Mouse (Mus musculus): ENCODE measurements around the gene Trp53. TPM values are rescaled to one million over a fixed set of nuclear protein-coding genes. Genes with fewer than 3 reads are reported as not detected.

Trp53 gene
- 44.5 and 49.2 TPM in 2 replicates for polyA plus RNA-seq (2012; rRNA removed; ENCODE audit: low replicate concordance)

DNA sequence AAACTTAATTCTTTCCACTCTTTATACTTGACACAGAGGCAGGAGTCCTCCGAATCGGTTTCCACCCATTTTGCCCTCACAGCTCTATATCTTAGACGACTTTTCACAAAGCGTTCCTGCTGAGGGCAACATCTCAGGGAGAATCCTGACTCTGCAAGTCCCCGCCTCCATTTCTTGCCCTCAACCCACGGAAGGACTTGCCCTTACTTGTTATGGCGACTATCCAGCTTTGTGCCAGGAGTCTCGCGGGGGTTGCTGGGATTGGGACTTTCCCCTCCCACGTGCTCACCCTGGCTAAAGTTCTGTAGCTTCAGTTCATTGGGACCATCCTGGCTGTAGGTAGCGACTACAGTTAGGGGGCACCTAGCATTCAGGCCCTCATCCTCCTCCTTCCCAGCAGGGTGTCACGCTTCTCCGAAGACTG lies at the start of gene Trp53, which contains the start of gene Wrap53:
Gene Trp53, plus strand, starts transcription at position 269 of the 424 bp plus-strand sequence.
Gene Wrap53, minus strand, starts transcription at position 165 of the 424 bp plus-strand sequence.

DNA sequence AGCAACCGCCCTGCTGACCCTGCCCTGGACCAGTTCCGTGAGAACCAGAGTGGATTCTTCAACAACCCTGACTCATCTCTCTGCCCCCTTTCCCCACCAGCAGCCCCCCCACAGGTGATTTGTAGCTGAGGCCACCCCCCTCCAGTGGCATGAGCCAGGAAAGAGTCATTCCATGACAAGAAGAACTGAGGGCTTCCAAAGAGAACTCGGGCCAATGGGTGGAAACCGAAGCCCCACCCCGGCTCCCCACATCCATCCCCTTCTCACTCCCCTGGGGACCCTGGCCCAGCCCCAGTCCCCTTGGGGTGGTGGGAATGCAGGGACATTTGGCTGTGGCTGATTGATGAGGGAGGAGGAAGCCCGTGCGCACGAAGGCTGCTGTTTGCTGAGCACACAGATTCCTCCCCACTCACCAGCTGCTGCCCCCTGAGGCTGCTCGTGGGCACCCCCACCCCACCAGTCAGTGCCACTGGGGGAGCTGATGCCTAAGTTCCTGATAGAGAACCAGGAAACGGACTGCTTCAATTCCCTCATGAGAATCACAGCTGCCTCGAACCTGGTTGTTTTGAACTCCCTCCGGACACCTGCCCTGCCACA lies 31.0 kb upstream of the Trp53 start, which contains the start of gene Dnah2:
Gene Dnah2, minus strand, starts transcription at position 51 of the 597 bp plus-strand sequence.

DNA sequence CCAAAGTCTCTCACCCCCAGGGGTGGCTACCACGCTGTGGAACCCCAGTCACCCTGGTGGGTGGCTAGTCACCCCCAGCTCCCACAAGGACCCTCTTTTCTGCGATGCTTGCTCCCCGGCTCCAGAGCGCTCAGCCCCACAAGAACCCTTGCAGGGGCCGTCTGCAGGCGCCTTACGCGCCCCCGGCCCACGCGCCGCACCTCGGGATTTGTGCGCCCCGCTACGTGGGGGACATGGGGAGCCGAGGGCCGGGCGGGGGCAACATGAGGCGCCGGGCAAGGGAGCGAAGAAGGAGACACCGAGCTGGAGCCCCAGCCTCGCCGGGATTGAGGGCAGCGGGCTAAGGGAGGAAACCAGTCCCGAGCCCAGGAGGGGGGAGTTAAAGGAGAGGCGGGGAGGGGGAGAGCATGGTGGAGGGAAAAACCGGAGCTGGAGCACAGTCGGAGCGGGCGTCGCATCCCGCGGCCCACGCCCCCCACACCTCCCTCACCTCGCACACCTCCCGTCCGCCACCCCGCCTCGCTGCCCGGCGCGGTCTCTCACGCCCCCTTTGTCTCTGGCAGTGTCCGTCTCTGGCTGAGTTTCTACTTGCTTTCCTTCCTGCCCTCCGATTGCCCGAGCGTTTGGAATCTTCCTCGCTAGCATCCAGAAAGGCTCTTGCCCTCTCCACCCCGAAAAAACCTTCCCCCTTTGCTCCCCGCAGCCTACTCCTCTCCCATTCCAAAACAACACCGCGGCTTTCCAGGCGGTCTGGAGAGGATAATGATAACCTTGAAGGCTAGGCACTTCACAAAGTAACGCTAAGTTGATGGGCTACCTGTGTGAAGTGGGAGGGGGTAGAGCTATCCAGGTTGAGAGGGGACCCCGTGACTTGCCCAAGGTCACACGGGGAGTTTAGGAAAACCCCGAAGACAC lies 20.1 kb upstream of the Trp53 start, which contains the start of gene Efnb3:
Gene Efnb3, minus strand, starts transcription at position 355 of the 915 bp plus-strand sequence.

DNA sequence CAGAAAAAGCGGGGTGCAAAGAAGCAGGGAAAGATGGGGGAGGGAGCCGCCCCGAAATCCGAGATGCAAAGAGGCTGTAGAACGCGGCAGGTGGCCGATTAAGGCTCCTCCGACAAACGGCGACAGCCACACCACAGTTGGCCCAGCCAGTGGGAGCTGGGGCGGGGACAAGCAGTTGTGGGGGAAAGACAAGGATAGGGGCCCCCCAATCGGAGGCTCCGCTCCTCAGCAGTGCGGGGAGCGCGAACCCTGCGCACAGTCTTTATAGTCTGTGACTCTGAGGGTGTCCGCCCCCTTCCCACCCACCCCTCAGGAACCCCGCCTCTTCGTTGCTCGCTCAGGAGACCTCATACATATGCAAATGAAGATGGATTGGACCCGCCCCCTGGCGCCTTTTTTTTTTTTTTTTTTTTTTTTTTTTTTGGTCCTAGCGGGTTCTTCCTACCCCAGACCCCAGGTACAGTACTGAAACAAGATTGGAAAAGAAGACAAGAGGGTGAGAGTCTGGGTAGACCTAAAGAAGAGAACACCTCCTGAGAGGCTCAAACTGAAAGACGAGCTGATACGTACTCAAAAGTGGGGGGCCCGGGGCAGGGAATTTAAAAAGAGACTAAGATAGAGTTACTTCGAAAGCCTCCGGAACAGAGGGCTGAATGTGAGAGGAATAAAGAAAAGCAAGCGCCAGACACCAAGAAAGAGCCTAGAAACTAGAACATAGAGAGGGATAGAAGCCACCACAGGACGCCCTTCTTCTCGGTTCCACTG lies 25.7 kb downstream of the Trp53 start, which contains the start of gene Atp1b2:
Gene Atp1b2, minus strand, starts transcription at position 217 of the 765 bp plus-strand sequence.

DNA sequence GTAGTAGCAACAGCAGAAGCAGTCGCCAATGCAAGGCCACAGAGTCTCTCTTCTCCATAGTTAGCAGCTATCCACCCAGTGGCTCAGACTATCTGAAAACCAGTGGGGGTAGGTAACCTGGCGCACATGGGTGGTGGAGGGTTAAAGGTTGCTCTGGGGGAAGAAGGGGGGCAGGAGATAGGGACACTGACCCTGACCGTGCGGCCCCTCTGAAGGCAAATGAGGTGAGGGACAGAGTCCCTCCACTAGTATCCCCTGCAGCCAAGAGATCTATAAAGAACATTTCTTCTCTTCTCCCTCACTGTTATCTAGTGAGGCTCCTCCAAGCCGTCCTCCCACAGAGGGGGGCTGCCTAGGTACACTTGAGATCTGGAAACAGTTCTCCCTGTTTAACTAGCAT lies 37.6 kb downstream of the Trp53 start, which contains the start of gene Shbg:
Gene Shbg, minus strand, starts transcription at position 101 of the 400 bp plus-strand sequence.

DNA sequence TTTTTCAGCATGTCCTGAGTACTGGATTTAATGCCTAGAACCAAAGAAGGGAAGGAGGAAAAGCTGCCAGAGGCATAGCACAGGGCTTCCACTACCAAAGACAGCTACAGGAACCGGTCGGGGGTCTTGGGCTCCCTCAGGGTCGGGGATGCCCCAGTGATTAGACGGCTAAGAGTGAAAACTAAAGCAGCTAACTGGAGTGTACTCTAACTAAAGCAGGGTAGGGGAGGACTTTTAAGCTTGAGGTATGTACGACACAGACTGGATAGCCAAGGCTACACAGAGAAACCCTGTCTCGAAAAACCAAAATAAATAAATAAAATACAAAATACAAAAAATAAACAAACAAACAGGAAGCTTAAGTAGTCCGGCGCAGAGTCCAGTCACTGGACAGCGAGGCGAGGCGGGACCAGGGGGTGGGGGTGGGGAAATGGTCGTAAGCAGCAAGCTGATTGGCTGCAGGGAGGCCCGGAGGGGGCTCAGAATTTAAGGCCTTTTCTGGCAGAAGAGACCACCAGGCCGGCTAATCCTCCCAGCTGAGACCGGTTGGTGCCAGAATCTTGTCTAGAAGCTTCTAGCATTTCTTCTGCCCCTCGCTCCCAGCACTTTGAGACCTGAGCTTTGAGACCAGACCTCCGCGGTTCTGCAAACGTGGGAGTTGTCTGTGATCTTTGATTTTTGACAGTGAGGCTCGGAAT lies 41.6 kb downstream of the Trp53 start, which contains the start of gene Sat2:
Gene Sat2, plus strand, starts transcription at position 454 of the 698 bp plus-strand sequence.

DNA sequence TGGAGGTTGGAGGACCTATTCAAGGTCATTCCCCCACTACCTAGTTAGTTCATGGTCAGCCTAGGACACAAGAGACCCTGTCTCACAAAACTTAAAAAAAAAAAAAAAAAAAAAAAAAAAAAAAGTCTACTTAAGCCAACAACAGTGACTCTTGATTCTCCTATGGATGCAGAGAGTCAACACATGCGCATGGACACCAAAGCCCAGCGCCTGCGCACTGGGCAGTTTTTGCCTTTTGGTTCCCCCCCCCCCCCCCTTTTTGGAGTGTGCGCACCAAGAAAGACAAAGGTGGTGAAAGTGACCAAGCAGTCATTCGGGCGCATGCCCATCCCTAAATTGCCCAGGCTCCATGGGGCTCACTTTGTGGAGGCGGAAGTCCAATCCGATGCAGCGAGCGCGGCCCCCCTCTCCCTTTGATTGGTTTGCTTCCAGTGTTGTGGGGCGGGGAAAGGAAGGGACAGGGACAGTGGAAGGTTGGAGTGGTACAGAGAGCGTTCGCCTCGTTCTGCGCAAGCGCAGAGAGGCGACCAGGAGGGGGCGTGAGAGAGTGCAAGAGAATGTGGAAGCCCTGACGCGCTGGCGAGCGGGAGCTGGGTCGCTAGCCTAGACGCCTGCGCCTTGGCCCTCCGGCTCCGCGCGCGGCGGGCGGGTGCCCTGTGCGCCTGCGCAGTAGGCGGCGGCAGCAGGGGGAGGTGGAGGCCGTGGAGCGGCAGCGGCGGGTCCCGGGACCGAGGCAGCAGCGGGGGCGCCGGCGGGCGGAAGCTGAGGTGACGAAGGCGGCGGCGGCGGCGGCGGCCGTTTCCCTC lies 52.3 kb downstream of the Trp53 start, which contains the start of gene Fxr2:
Gene Fxr2, plus strand, starts transcription at position 707 of the 806 bp plus-strand sequence.

Other genes with a start within 250 kb of the Trp53 start
- gene Rnf227, start 239.9 kb upstream of the Trp53 start, polyA plus RNA-seq (2012; rRNA removed; ENCODE audit: low replicate concordance): 0.07 and 0.33 TPM in 2 replicates
- 136 and 171 TPM in 2 replicates for gene Chd3, start 211.0 kb upstream of the Trp53 start, polyA plus RNA-seq (2012; rRNA removed; ENCODE audit: low replicate concordance)
- gene Naa38, start 184.9 kb upstream of the Trp53 start, polyA plus RNA-seq (2012; rRNA removed; ENCODE audit: low replicate concordance): 130 and 134 TPM in 2 replicates
- gene Cyb5d1, start 184.7 kb upstream of the Trp53 start, polyA plus RNA-seq (2012; rRNA removed; ENCODE audit: low replicate concordance): 2.0 and 2.9 TPM in 2 replicates
- gene Tmem88, start 182.1 kb upstream of the Trp53 start, polyA plus RNA-seq (2012; rRNA removed; ENCODE audit: low replicate concordance): 15.1 and 29.8 TPM in 2 replicates
- gene Kdm6b, start 166.7 kb upstream of the Trp53 start, polyA plus RNA-seq (2012; rRNA removed; ENCODE audit: low replicate concordance): 17.7 and 37.7 TPM in 2 replicates
- gene Dnah2, start 31.2 kb upstream of the Trp53 start, polyA plus RNA-seq (2012; rRNA removed; ENCODE audit: low replicate concordance): 0.49 and 0.59 TPM in 2 replicates
- 1.4 and 1.6 TPM in 2 replicates for gene Efnb3, start 20.2 kb upstream of the Trp53 start, polyA plus RNA-seq (2012; rRNA removed; ENCODE audit: low replicate concordance)
- 20.1 and 31.7 TPM in 2 replicates for gene Wrap53, start 104 bp upstream of the Trp53 start, polyA plus RNA-seq (2012; rRNA removed; ENCODE audit: low replicate concordance)
- gene Atp1b2, start 25.6 kb downstream of the Trp53 start, polyA plus RNA-seq (2012; rRNA removed; ENCODE audit: low replicate concordance): 3.0 and 5.0 TPM in 2 replicates
- not detected in 2 replicates for gene Shbg, start 37.5 kb downstream of the Trp53 start, polyA plus RNA-seq (2012; rRNA removed; ENCODE audit: low replicate concordance)
- 1.4 TPM in 2 replicates for gene Sat2, start 41.7 kb downstream of the Trp53 start, polyA plus RNA-seq (2012; rRNA removed; ENCODE audit: low replicate concordance)
- gene Fxr2, start 52.6 kb downstream of the Trp53 start, polyA plus RNA-seq (2012; rRNA removed; ENCODE audit: low replicate concordance): 37.9 and 40.8 TPM in 2 replicates
- 0.26 TPM in 1 of 2 replicates, not detected in the other for gene Sox15, start 75.0 kb downstream of the Trp53 start, polyA plus RNA-seq (2012; rRNA removed; ENCODE audit: low replicate concordance)
- 184 and 214 TPM in 2 replicates for gene Mpdu1, start 82.3 kb downstream of the Trp53 start, polyA plus RNA-seq (2012; rRNA removed; ENCODE audit: low replicate concordance)
- 20.5 and 25.2 TPM in 2 replicates for gene Cd68, start 85.8 kb downstream of the Trp53 start, polyA plus RNA-seq (2012; rRNA removed; ENCODE audit: low replicate concordance)
- gene Eif4a1, start 92.1 kb downstream of the Trp53 start, polyA plus RNA-seq (2012; rRNA removed; ENCODE audit: low replicate concordance): 71.8 and 97.2 TPM in 2 replicates
- 15.6 and 17.3 TPM in 2 replicates for gene Senp3, start 101.7 kb downstream of the Trp53 start, polyA plus RNA-seq (2012; rRNA removed; ENCODE audit: low replicate concordance)
- gene Tnfsf13, start 105.4 kb downstream of the Trp53 start, polyA plus RNA-seq (2012; rRNA removed; ENCODE audit: low replicate concordance): 11.1 and 13.6 TPM in 2 replicates
- gene Tnfsf12, start 115.5 kb downstream of the Trp53 start, polyA plus RNA-seq (2012; rRNA removed; ENCODE audit: low replicate concordance): 17.8 and 19.2 TPM in 2 replicates
- 3.7 and 4.7 TPM in 2 replicates for gene Tnfsfm13, start 115.7 kb downstream of the Trp53 start, polyA plus RNA-seq (2012; rRNA removed; ENCODE audit: low replicate concordance)
- gene Polr2a, start 178.3 kb downstream of the Trp53 start, polyA plus RNA-seq (2012; rRNA removed; ENCODE audit: low replicate concordance): 22.0 and 29.9 TPM in 2 replicates
- gene Slc35g3, start 181.6 kb downstream of the Trp53 start, polyA plus RNA-seq (2012; rRNA removed; ENCODE audit: low replicate concordance): 0.13 TPM in 1 of 2 replicates, not detected in the other
- gene Zbtb4, start 185.6 kb downstream of the Trp53 start, polyA plus RNA-seq (2012; rRNA removed; ENCODE audit: low replicate concordance): 7.0 and 19.2 TPM in 2 replicates
- 3.8 and 6.8 TPM in 2 replicates for gene Chrnb1, start 215.6 kb downstream of the Trp53 start, polyA plus RNA-seq (2012; rRNA removed; ENCODE audit: low replicate concordance)
- gene Fgf11, start 221.5 kb downstream of the Trp53 start, polyA plus RNA-seq (2012; rRNA removed; ENCODE audit: low replicate concordance): 2.7 and 6.1 TPM in 2 replicates
- gene Tmem102, start 225.3 kb downstream of the Trp53 start, polyA plus RNA-seq (2012; rRNA removed; ENCODE audit: low replicate concordance): 44.7 and 80.5 TPM in 2 replicates
- not detected in 2 replicates for gene Gm39566, start 234.9 kb downstream of the Trp53 start, polyA plus RNA-seq (2012; rRNA removed; ENCODE audit: low replicate concordance)
- not detected in 2 replicates for gene Spem2, start 238.1 kb downstream of the Trp53 start, polyA plus RNA-seq (2012; rRNA removed; ENCODE audit: low replicate concordance)
- 0.09 and 0.13 TPM in 2 replicates for gene Spem1, start 241.8 kb downstream of the Trp53 start, polyA plus RNA-seq (2012; rRNA removed; ENCODE audit: low replicate concordance)